Mouse (Mus musculus): ENCODE measurements around the gene Grip1. TPM values are rescaled to one million over a fixed set of nuclear protein-coding genes. Genes with fewer than 3 reads are reported as not detected.

The Grip1 gene
- polyA plus RNA-seq, 1 experiment from 2014 or later, result 1.2 TPM

- Histone ChIP-seq H3K4me3 (ENCODE audit: low read length) (no peak overlapping the region), H3K9me3 (ENCODE audit: control insufficient read depth, low read length) (no peaks in the 10 kb centered on the region), H3K27me3 (replicated peaks; ENCODE audit: control insufficient read depth, insufficient read depth, low read length) (no peaks in the 10 kb centered on the region), H3K4me1 (ENCODE audit: control insufficient read depth, insufficient read depth, low read length) (no peaks in the 10 kb centered on the region), H3K9ac (ENCODE audit: low read depth, low read length) (no peak overlapping the region), H3K27ac (ENCODE audit: low read length) (peak overlapping the region; percentile 28; the same call in 1 of the 2 replicates), H3K4me2 (ENCODE audit: low read depth, low read length) (no peak overlapping the region), H3K36me3 (ENCODE audit: control insufficient read depth, insufficient read depth, low read length) (no peaks in the 10 kb centered on the region)
- ATAC-seq, result no peak
- WGBS, result 55% methylated on average over 5 of the region's 5 CpGs
Measured at GRCm38 (mm10) chr10:119778871-119779270, 325.2 kb downstream of the Grip1 start.

- ATAC-seq, result no peak
Measured at GRCm38 (mm10) chr10:119779657-119780056, 326.0 kb downstream of the Grip1 start.

GRCm38 (mm10) chr10:119790507-119790906 lies 336.9 kb downstream of the Grip1 start:
- no peak overlapping the region for H3K9ac ChIP-seq (ENCODE audit: low read depth, low read length)
- 64% methylated on average over 1 of the region's 1 CpGs for WGBS
- no peak overlapping the region for H3K4me2 ChIP-seq (ENCODE audit: low read depth, low read length)
- ATAC-seq, result no peak
- no peak overlapping the region for H3K4me3 ChIP-seq (ENCODE audit: low read length)
- no peaks in the 10 kb centered on the region for H3K36me3 ChIP-seq (ENCODE audit: control insufficient read depth, insufficient read depth, low read length)
- no peaks in the 10 kb centered on the region for H3K4me1 ChIP-seq (ENCODE audit: control insufficient read depth, insufficient read depth, low read length)
- H3K27ac ChIP-seq (ENCODE audit: low read length), result no peak overlapping the region
- H3K27me3 ChIP-seq (replicated peaks; ENCODE audit: control insufficient read depth, insufficient read depth, low read length), result no peaks in the 10 kb centered on the region
- no peaks in the 10 kb centered on the region for H3K9me3 ChIP-seq (ENCODE audit: control insufficient read depth, low read length)

More at GRCm38 (mm10) chr10:119779657-119780056, 326.0 kb downstream of the Grip1 start:
- no peak overlapping the region for H3K4me2 ChIP-seq (ENCODE audit: low read depth, low read length)
- no peaks in the 10 kb centered on the region for H3K36me3 ChIP-seq (ENCODE audit: control insufficient read depth, insufficient read depth, low read length)
- no peak overlapping the region for H3K27ac ChIP-seq (ENCODE audit: low read length)
- H3K9me3 ChIP-seq (ENCODE audit: control insufficient read depth, low read length), result no peaks in the 10 kb centered on the region
- 89% methylated on average over 1 of the region's 1 CpGs for WGBS
- H3K4me1 ChIP-seq (ENCODE audit: control insufficient read depth, insufficient read depth, low read length), result no peaks in the 10 kb centered on the region
- no peaks in the 10 kb centered on the region for H3K27me3 ChIP-seq (replicated peaks; ENCODE audit: control insufficient read depth, insufficient read depth, low read length)
- no peak overlapping the region for H3K4me3 ChIP-seq (ENCODE audit: low read length)
- H3K9ac ChIP-seq (ENCODE audit: low read depth, low read length), result no peak overlapping the region

- Histone ChIP-seq H3K36me3 (ENCODE audit: control insufficient read depth, insufficient read depth, low read length) (no peaks in the 10 kb centered on the region), H3K9ac (ENCODE audit: low read depth, low read length) (no peak overlapping the region), H3K27ac (ENCODE audit: low read length) (no peak overlapping the region), H3K4me1 (ENCODE audit: control insufficient read depth, insufficient read depth, low read length) (no peaks in the 10 kb centered on the region), H3K4me2 (ENCODE audit: low read depth, low read length) (no peak overlapping the region), H3K9me3 (ENCODE audit: control insufficient read depth, low read length) (no peaks in the 10 kb centered on the region), H3K27me3 (replicated peaks; ENCODE audit: control insufficient read depth, insufficient read depth, low read length) (no peaks in the 10 kb centered on the region), H3K4me3 (ENCODE audit: low read length) (no peak overlapping the region)
- 23% methylated on average over 6 of the region's 6 CpGs for WGBS
- ATAC-seq, result no peak
Measured at GRCm38 (mm10) chr10:119802421-119802820, 348.8 kb downstream of the Grip1 start.

GRCm38 (mm10) chr10:119803633-119804422 lies 350.2 kb downstream of the Grip1 start:
- H3K4me1 ChIP-seq (ENCODE audit: control insufficient read depth, insufficient read depth, low read length), result no peaks in the 10 kb centered on the region
- WGBS, result 57% methylated on average over 13 of the region's 13 CpGs
- peak; percentile 56 for ATAC-seq

GRCm38 (mm10) chr10:119804423-119804814 lies 350.8 kb downstream of the Grip1 start:
- no peaks in the 10 kb centered on the region for H3K4me1 ChIP-seq (ENCODE audit: control insufficient read depth, insufficient read depth, low read length)
- no peak overlapping the region for H3K4me3 ChIP-seq (ENCODE audit: low read length)
- no peaks in the 10 kb centered on the region for H3K9me3 ChIP-seq (ENCODE audit: control insufficient read depth, low read length)
- WGBS, result 86% methylated on average over 9 of the region's 9 CpGs
- no peak overlapping the region for H3K27ac ChIP-seq (ENCODE audit: low read length)
- no peaks in the 10 kb centered on the region for H3K27me3 ChIP-seq (replicated peaks; ENCODE audit: control insufficient read depth, insufficient read depth, low read length)
- H3K9ac ChIP-seq (ENCODE audit: low read depth, low read length), result no peak overlapping the region
- H3K4me2 ChIP-seq (ENCODE audit: low read depth, low read length), result no peak overlapping the region
- H3K36me3 ChIP-seq (ENCODE audit: control insufficient read depth, insufficient read depth, low read length), result no peaks in the 10 kb centered on the region
- ATAC-seq, result no peak

More at GRCm38 (mm10) chr10:119803633-119804422, 350.2 kb downstream of the Grip1 start:
- Histone ChIP-seq H3K4me2 (ENCODE audit: low read depth, low read length) (no peak overlapping the region), H3K27ac (ENCODE audit: low read length) (no peak overlapping the region), H3K9me3 (ENCODE audit: control insufficient read depth, low read length) (no peaks in the 10 kb centered on the region), H3K27me3 (replicated peaks; ENCODE audit: control insufficient read depth, insufficient read depth, low read length) (no peaks in the 10 kb centered on the region), H3K9ac (ENCODE audit: low read depth, low read length) (no peak overlapping the region), H3K36me3 (ENCODE audit: control insufficient read depth, insufficient read depth, low read length) (no peaks in the 10 kb centered on the region), H3K4me3 (ENCODE audit: low read length) (no peak overlapping the region)

- no peak overlapping the region for H3K4me3 ChIP-seq (ENCODE audit: low read length)
- H3K9ac ChIP-seq (ENCODE audit: low read depth, low read length), result no peak overlapping the region
- H3K4me2 ChIP-seq (ENCODE audit: low read depth, low read length), result no peak overlapping the region
- 81% methylated on average over 7 of the region's 7 CpGs for WGBS
- H3K9me3 ChIP-seq (ENCODE audit: control insufficient read depth, low read length), result no peaks in the 10 kb centered on the region
- H3K27me3 ChIP-seq (replicated peaks; ENCODE audit: control insufficient read depth, insufficient read depth, low read length), result no peaks in the 10 kb centered on the region
- no peaks in the 10 kb centered on the region for H3K36me3 ChIP-seq (ENCODE audit: control insufficient read depth, insufficient read depth, low read length)
- no peak overlapping the region for H3K27ac ChIP-seq (ENCODE audit: low read length)
- no peaks in the 10 kb centered on the region for H3K4me1 ChIP-seq (ENCODE audit: control insufficient read depth, insufficient read depth, low read length)
- no peak for ATAC-seq
Measured at GRCm38 (mm10) chr10:119805082-119805481, 351.5 kb downstream of the Grip1 start.

- Histone ChIP-seq H3K27me3 (replicated peaks; ENCODE audit: control insufficient read depth, insufficient read depth, low read length) (no peaks in the 10 kb centered on the region), H3K36me3 (ENCODE audit: control insufficient read depth, insufficient read depth, low read length) (no peaks in the 10 kb centered on the region), H3K4me1 (ENCODE audit: control insufficient read depth, insufficient read depth, low read length) (no peaks in the 10 kb centered on the region), H3K9me3 (ENCODE audit: control insufficient read depth, low read length) (no peaks in the 10 kb centered on the region), H3K27ac (ENCODE audit: low read length) (no peak overlapping the region), H3K4me2 (ENCODE audit: low read depth, low read length) (no peak overlapping the region), H3K4me3 (ENCODE audit: low read length) (no peak overlapping the region), H3K9ac (ENCODE audit: low read depth, low read length) (no peak overlapping the region)
- no peak for ATAC-seq
- 48% methylated on average over 8 of the region's 8 CpGs for WGBS
Measured at GRCm38 (mm10) chr10:119806151-119806550, 352.5 kb downstream of the Grip1 start.

GRCm38 (mm10) chr10:119808384-119808783 lies 354.8 kb downstream of the Grip1 start:
- Histone ChIP-seq H3K4me2 (ENCODE audit: low read depth, low read length) (no peak overlapping the region), H3K27me3 (replicated peaks; ENCODE audit: control insufficient read depth, insufficient read depth, low read length) (no peaks in the 10 kb centered on the region), H3K36me3 (ENCODE audit: control insufficient read depth, insufficient read depth, low read length) (no peaks in the 10 kb centered on the region), H3K4me1 (ENCODE audit: control insufficient read depth, insufficient read depth, low read length) (no peaks in the 10 kb centered on the region), H3K27ac (ENCODE audit: low read length) (no peak overlapping the region), H3K9me3 (ENCODE audit: control insufficient read depth, low read length) (no peaks in the 10 kb centered on the region), H3K4me3 (ENCODE audit: low read length) (no peak overlapping the region), H3K9ac (ENCODE audit: low read depth, low read length) (no peak overlapping the region)
- 91% methylated on average over 5 of the region's 5 CpGs for WGBS
- no peak for ATAC-seq

- Histone ChIP-seq H3K36me3 (ENCODE audit: control insufficient read depth, insufficient read depth, low read length) (no peaks in the 10 kb centered on the region), H3K4me3 (ENCODE audit: low read length) (no peak overlapping the region), H3K4me1 (ENCODE audit: control insufficient read depth, insufficient read depth, low read length) (no peaks in the 10 kb centered on the region), H3K27ac (ENCODE audit: low read length) (no peak overlapping the region), H3K4me2 (ENCODE audit: low read depth, low read length) (no peak overlapping the region), H3K9me3 (ENCODE audit: control insufficient read depth, low read length) (no peaks in the 10 kb centered on the region), H3K9ac (ENCODE audit: low read depth, low read length) (no peak overlapping the region), H3K27me3 (replicated peaks; ENCODE audit: control insufficient read depth, insufficient read depth, low read length) (no peaks in the 10 kb centered on the region)
- ATAC-seq, result no peak
- 67% methylated on average over 4 of the region's 4 CpGs for WGBS
Measured at GRCm38 (mm10) chr10:119814087-119814486, 360.5 kb downstream of the Grip1 start.

All from intestine, embryonic 16.5 days (tissue).